Mouse (Mus musculus) lung, postnatal 0 days (tissue): ENCODE measurements around the gene Lgals9.

ENCODE experiments used
- CTCF ChIP-seq: IDR thresholded peaks from 2 replicates; pipeline ENCODE4 v1.5.1; 2016; ENCODE audit warnings: antibody characterized with exemption, mild to moderate bottlenecking
- EP300 ChIP-seq: IDR thresholded peaks from 2 replicates; pipeline ENCODE4 v1.6.1; 2016; ENCODE audit warnings: antibody characterized with exemption, mild to moderate bottlenecking, control low read depth

- TF ChIP-seq EP300 (no peak), CTCF (no peak)
Observed at GRCm38 (mm10) chr11:78934307-78934706, 50.4 kb downstream of the Lgals9 start.
